Mouse (Mus musculus): ENCODE measurements around the gene Map2k3.
A peak's percentile ranks its signal among the peaks of the same experiment; 100 is the strongest.

DNA sequence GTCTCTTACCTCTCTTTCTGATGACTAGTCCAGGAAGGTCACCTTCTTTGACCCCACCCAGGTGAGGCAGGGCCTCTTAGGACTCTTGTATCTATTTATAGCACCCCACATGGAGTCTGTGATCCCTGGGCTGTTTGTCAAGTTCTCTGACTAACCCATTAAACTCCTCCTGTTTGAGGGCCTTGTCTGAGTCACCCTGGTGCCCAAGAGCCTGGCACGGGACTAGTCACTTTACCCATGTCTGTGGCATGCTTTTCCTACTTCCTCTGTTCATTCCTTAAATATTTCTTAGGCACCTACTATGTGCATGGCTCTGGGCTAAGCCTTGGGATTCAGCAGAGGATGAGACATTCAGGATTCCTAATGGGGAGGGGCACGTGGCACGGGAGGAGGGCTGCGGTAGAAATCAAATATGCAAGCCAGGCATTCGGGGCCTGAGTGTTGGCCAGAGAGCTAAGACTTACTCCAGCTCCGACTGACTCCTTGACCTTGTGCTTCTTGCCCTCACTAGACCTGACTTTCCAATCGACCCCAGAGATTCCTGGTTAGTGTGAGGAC lies 1.0 kb upstream of the Map2k3 start:
- TF ChIP-seq EP300 (IDR thresholded peaks at IDR 0.05; ENCODE audit: insufficient read depth, low read depth, low read length) (no peak), CTCF (IDR thresholded peaks at IDR 0.05) (no peak), POLR2A (IDR thresholded peaks at IDR 0.05; ENCODE audit: insufficient read depth, low read depth, low read length) (0 out of 2 replicates have a peak, but pooled peaks have one; percentile 9)
